Mouse (Mus musculus): ENCODE data around the gene Zfp524.
A peak's percentile ranks its signal among the peaks of the same experiment; 100 is the strongest.

GRCm38 (mm10) chr7:5020000-5020681 lies 5.9 kb downstream of the Zfp524 start, which contains the start of the genes Zfp865 and Ccdc106:
- TF ChIP-seq CTCF (IDR thresholded peaks at IDR 0.05; ENCODE audit: low read depth, low read length) (no peak), POLR2A (IDR thresholded peaks at IDR 0.05; ENCODE audit: extremely low read depth, insufficient read depth, low read length) (peak; percentile 45)
